8 mouse cellular contexts compared by ENCODE assay signal in the genomic region with DNA sequence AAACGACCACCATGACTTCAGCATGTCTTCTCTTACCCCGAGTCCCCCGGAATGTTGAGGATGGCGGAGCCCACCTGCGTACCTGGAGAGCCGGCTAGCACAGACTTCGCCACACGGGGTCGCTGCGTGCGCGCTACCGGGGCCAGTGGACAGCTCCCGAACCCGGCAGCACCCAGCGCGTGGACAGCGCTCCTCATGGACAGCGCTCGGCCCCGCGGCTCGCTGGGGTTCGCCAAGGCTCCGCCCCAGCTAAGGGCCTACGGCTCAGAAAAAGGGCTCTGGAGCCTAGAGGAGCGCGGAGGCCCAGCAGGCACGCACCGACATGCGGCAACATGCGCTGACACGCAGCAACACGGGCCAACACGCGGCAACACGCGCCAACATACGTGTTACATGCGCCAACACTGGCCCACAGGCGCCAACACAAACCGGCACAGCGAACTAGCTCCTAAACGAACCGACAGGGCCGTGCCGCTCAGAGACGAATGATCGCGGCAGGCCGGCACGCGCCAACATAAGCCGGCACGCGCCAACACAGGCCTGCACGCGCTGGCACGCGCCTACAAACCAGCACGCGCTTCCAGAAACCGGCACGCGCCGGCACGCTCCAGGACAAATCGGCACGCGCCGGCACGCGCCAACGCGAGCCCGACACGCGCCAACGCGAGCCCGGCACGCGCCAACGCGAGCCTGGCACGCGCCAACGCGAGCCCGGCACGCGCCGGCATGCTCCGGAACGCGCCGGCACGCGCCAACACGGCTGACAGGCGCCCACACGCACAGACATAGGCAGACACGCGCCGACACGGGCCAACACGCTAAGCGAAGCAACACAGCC. TPM values are rescaled to one million over a fixed set of nuclear protein-coding genes. Genes with fewer than 3 reads are reported as not detected.
A peak's percentile ranks its signal among the peaks of the same experiment; 100 is the strongest.
DNase-seq lines count a peak whose midpoint lies in the region; ATAC-seq lines count a peak whose summit lies in the region.

No protein-coding gene starts in this region.

- H3K4me2 ChIP-seq in intestine, embryonic 15.5 days (replicated peaks): peak overlapping the region; percentile 60

- H3K9me3 ChIP-seq in intestine, embryonic 15.5 days: peaks cover 13% of the 10 kb centered on the region

- DNase-seq in adrenal gland, postnatal 14 days: peak; percentile 87
- DNase-seq in embryo, embryonic 10.5 days (ENCODE audit: low spot score): peak; percentile 78
- peak; percentile 76 to 83 for DNase-seq in gastrocnemius, postnatal 4 days (ENCODE audit: low spot score in 2 of 2)
- peak; percentile 33 to 73 for DNase-seq in left cerebral cortex, adult 9 months (ENCODE audit: low spot score in 2 of 2)
- peak; percentile 85 to 86 for DNase-seq in lung, postnatal 4 days
- peak; percentile 79 to 85 for DNase-seq in right cerebral cortex, postnatal 10 days (ENCODE audit: low spot score in 2 of 2)

- H3K27ac ChIP-seq in intestine, embryonic 15.5 days: no peak overlapping the region

- H3K36me3 ChIP-seq in intestine, embryonic 15.5 days: peaks cover 26% of the 10 kb centered on the region

- H3K9ac ChIP-seq in intestine, embryonic 15.5 days: no peak overlapping the region

- peak; percentile 94 for ATAC-seq in intestine, embryonic 15.5 days
- no peak for ATAC-seq in erythroid progenitor cell, adult 5-6 weeks (replicated peaks; ENCODE audit: low FRiP score, poor library complexity, severe bottlenecking)

- whole genome bisulfite sequencing in intestine, embryonic 15.5 days: 56% methylated on average over 108 of the region's 108 CpGs

- peak overlapping the region; percentile 10 for H3K4me3 ChIP-seq in intestine, embryonic 15.5 days (replicated peaks)

- peaks cover 66% of the 10 kb centered on the region for H3K27me3 ChIP-seq in intestine, embryonic 15.5 days (replicated peaks)

- H3K4me1 ChIP-seq in intestine, embryonic 15.5 days (replicated peaks): 0 out of 2 replicates have a peak, but pooled peaks cover 3% of the 10 kb centered on the region

RNA-seq across cellular contexts. Expression of a gene that starts 12.5 kb away (rescaled TPM):
- total RNA-seq in adrenal gland, postnatal 14 days (2021): 149 and 158 TPM in 2 replicates
- 100 to 1,000 TPM; 778 to 813 TPM for total RNA-seq in gastrocnemius, postnatal 4 days (2021)
- polyA plus RNA-seq in intestine, embryonic 15.5 days (2015; fragmentation: Nextera tagmentation; extraction: Ambion mirVana): 313 and 347 TPM in 2 replicates
- 5.9 TPM in 1 of 2 replicates, not detected in the other for total RNA-seq in erythroid progenitor cell, adult 5-6 weeks (2015; ENCODE audit: low replicate concordance)
- total RNA-seq in erythroid progenitor cell, adult 5-6 weeks (2017; ENCODE audit: low replicate concordance): 0.39 and 2.1 TPM in 2 replicates

Comparison
In these comparisons a context has a peak if more than half of its experiments do, and no peak if none do; other contexts are left out.
1. RNA of a gene that starts 12.5 kb away (total RNA-seq): 778 to 813 TPM in gastrocnemius, postnatal 4 days and 149 to 158 TPM in adrenal gland, postnatal 14 days; 0.39 to 5.9 TPM in erythroid progenitor cell, adult 5-6 weeks; every median in the first group is over 10 times any median in the second.
2. Peak in every context shown above with its lines, with median percentiles within 50 percentile points of each other: DNase-seq.